Mouse (Mus musculus) brain, embryonic 14.5 days (tissue): Measurements from ENCODE around the gene Phlda2.

Experiments used
- CTCF ChIP-seq: fragments of 200-500 bp; IDR thresholded peaks from 2 replicates; pipeline ENCODE4 v1.5.1; 2012; ENCODE audit warnings: inconsistent platforms, mild to moderate bottlenecking, moderate library complexity, borderline replicate concordance; ENCODE audit not compliant: insufficient read depth, insufficient read length; ENCODE audit errors: extremely low read depth
- POLR2A ChIP-seq: fragments of 200-500 bp; IDR thresholded peaks from 2 replicates; pipeline ENCODE4 v1.6.1; 2012; ENCODE audit warnings: mild to moderate bottlenecking, inconsistent platforms, borderline replicate concordance; ENCODE audit not compliant: poor library complexity, insufficient read depth, insufficient read length, severe bottlenecking; ENCODE audit errors: extremely low read depth

DNA sequence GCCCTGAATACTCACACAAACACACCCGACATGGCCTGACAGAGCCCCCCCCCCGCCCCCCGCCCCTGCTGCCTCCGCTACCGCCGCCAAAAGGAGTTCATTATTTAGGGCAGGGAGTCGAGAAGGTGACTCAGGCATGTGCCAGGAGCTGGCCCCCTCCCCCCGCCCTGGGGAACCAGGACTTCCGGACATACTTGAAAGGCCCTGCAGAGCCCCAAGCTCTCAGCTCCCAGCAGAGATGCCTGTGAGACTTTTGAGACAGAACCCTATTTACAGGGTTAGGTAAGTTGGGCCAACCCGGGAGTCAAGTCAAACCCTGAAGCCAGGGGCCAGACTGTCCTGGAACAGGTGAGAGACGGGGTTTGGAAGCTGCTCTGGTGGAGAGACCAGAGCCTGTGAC, 41.0 kb downstream of the Phlda2 start:
- no peak for TF ChIP-seq CTCF
- TF ChIP-seq POLR2A: no peak
